Mouse (Mus musculus): Measurements from ENCODE around the gene Pkn1.

Gene Pkn1

DNA sequence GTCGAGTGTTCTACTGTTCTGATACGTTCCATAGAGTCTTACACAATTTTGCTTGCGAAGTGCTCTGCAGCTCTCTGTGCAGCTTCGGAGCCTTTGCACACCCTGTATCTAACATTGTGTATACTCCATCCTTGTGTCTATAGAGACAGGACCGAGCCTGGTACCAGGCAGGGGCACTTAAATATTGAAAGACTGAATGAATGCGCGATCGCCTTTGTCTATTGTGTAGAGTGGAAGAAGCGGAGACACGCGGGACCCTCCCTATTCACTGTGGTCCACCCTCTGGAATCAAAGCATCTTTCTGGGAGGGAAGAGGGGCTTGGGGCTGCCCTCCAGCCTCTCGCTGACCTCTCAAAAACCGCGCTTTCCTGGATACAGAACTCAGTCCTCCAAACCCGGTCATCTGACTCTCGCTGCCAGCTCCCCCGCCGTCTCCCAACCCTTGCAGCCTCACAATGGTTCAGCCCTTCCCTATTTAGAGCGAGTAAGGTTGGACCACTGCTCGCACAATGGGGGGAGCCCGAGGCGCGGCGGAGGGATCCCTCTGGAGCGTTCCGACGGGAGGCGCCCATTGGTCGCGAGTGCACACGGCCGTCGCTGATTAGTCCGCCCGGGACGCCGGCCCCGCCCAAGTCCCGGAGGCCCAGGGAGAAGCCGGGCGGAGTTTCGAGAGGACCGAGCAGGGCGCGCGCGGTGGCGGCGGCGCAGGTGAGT, 46.8 kb downstream of the Pkn1 start, which contains the start of gene Gipc1:
Gene Gipc1, plus strand, starts transcription at position 648 of the 714 bp plus-strand sequence.
- peak; percentile 95 for DNase-seq

DNA sequence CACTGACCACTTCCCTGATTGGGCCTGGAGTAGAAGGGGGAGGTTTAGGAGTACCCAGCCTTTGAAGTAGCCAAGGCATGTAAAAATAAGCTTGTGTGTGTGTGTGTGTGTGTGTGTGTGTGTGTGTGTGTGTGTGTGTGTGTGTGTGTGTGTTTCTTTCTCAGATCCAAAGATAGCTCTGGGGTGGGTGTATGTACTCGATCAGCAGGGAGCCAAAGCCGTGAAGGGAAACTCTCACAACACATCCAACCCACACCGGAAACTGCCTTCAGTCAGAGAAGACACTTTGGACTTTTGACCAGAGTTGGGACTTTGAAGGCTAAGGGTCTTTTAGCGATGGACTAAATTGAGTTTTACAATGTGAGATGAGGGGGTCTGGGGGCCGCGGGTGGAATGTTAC, 49.3 kb downstream of the Pkn1 start:
- DNase-seq = no peak

DNA sequence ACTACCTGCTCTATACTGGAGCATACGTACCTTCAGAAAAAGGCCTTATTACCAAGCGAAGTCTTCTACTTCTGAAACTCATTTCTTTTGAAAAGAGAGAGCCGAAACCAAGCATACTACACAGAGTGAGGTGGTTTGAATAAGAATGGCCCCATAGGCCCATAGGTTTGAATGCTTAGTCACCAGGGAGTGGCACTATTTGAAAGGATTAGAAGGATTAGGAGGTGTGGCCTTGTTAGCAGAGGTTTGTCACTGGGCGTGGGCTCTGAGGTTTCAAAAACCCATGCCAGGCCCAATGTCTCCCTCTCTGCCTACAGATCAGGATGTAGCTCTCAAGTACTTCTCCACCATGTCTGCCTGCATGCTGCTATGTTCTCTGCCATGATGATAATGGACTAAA, 50.9 kb downstream of the Pkn1 start:
- DNase-seq = no peak

DNA sequence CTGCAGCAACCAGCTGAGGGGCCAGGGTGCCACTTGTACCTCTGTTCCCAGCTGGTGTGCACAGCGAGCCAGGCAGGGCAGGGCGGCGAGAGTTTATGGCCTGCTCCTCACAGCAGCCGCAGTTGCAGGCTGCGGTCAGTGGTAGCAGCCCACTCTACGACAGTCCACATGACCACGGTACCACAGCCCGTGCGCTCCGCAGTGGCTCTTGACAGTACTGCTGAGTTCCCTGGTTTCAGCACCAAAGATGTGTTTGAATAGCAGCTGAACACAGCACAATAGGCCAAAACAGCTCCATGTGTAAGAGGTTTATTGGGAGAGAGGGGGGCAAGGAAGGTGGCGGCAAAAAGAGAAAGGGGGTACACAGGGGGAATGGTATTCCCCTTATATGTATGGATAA, 51.5 kb downstream of the Pkn1 start:
- no peak for DNase-seq

DNA sequence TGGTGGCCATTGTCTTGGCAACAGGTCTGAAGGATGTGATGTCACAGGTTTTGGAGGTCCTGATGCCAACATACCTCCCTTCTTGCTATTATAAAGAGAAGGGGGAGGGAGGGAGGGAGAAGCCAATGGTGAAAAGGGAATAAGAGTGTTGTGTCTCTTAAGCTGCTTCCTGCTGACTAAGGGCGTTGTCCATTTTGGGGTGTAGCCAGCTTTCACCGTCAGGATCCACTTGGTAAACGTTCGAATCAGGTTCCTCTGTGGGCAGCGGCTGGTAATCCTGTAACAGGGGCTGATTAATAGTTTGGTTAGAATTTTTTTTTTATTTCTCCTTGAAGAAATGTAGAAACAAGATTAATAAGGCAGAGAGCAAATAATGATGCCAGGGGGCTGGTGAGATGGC, 59.3 kb downstream of the Pkn1 start:
- no peak for DNase-seq

DNA sequence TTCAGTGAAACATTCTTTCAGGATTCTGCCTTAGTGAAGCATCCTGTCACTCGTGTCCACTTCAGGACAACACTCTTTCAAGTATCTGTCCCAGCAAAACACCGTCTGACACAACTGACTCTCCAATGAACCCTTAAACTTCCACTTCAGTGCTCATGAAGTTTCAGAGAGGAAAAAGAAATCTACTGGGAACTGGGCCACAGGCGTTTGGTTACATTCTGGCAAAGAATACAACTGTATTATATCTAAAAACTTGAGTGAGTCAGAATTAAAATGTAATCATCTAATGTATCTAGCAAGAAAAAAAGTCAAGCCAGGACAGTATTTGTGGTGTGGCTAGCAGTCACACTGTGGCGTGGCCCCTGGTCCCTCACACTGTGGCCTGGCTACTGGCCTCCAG, 60.1 kb downstream of the Pkn1 start:
- DNase-seq = no peak

DNA sequence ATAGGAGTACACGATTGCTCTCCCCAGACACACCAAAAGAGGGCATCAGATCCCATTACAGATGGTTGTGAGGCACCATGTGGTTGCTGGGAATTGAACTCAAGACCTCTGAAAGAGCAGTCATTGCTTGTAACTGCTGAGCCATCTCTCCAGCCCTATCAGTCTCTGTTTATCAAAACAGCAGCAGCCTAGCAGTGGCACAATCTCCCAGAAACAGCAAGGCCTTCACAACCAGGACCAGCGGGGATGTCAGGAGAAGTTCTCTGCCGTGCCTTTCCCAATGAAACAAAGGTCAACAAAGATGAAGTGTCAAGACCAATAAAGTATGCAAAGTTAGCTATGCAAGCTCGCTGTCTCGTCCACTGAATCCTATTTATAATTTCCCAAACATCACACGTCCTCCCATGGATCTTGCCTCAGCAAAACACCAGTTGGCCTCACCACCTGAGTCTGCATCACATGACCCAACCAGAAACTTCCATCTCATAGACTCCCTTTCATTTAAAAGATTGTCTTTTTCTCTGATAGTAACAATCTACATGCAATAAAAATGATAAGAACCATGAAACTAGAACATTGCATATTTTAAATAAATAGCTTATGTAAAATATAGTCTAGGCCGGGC, 66.8 kb downstream of the Pkn1 start:
- DNase-seq = no peak

DNA sequence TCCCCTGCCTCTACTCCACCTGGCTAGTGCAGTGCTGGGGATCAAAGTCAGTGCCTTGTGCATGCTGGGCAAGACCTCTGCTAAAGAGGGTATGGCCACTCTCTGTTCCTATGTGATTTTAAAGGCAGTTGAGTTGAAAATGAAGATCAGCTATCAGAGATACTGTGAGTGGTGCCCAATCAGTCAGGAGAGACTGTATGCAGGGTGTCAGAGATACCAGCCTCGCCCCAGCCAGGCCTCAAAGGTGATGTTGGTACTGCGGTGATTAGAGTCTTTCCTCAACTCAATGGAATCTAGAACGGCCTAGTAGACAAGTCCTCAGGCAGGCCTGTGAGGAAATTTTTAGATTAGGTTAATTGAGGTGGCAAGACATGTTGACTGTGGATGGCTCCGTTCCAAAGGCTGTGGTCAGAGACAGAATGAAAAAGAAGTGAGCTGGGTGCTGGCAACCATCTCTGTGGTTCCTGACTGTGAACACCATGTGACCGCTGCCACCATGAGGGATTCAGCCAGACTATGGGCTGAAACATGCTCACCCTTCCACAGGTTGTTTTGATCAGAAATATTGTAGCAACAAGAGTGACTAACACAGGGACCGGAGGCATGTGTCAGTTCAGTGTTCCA, 73.2 kb downstream of the Pkn1 start:
- no peak for DNase-seq

DNA sequence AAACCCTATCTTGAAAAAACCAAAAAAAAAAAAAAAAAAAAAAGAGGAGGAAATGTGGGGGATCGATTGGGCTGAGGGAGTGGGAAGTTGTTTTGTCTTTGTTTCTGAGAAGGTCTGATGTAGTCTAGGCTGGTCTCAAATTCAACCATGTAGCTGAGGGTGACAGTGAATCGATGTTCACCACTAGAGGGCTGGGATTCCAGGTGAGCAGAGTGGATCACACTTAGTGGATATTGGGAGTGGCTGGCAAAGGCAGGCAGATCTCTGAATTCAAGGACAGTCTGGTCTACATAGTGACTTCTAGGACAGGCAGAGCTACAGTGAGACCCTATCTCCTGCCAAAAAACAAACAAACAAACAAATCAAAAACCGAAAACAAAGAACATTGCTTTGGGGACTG, 74.2 kb downstream of the Pkn1 start:
- DNase-seq = no peak

DNA sequence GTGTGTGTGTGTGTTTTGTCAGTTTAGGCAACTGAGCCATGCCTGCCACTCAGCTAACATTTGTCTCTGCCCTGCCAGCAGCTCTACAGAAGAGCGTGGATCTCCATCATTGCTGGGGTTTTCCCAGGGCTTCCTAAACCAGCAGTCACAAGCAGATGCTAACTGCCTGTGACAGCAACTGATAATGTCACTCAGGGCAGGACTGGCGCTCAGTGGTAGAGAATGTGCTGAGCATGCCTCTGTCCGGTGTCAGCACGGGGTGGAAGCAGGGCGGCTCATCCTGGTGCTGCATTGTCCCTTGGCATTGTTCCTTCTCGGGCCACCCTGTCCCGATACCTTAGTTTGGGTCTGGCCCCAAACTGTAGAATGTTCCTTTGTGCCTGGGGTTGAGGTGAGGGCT, 75.4 kb downstream of the Pkn1 start:
- DNase-seq = no peak

DNA sequence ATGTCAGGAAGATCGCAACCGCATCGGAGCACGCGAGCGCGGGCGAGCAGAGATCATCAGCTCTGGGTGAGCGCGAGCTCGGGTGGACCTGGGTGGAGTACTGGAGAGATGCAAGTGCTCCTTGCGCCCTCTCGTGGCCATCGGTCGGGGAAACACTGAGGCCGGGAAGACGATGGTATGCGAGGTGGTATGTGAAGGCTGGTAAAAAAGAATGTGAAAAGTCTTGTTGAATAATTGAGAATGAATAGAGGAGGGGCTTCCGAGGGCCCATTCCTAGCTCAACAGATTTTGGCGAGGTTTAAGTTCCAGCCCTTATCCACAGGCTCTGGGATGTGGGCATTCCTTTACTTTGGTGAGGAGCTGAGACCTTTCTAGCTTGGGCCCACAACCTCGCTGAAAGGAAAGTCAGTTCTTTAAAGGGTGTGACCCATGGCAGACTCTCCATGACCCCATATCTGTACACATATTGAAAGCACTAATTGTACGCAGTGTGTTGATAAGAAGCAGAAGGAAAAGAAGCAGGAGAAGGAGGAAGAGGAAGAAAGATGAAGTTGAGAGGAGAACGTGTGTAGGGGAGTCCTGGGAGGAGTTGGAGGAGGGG, 76.5 kb downstream of the Pkn1 start:
- peak; percentile 97 for DNase-seq

DNA sequence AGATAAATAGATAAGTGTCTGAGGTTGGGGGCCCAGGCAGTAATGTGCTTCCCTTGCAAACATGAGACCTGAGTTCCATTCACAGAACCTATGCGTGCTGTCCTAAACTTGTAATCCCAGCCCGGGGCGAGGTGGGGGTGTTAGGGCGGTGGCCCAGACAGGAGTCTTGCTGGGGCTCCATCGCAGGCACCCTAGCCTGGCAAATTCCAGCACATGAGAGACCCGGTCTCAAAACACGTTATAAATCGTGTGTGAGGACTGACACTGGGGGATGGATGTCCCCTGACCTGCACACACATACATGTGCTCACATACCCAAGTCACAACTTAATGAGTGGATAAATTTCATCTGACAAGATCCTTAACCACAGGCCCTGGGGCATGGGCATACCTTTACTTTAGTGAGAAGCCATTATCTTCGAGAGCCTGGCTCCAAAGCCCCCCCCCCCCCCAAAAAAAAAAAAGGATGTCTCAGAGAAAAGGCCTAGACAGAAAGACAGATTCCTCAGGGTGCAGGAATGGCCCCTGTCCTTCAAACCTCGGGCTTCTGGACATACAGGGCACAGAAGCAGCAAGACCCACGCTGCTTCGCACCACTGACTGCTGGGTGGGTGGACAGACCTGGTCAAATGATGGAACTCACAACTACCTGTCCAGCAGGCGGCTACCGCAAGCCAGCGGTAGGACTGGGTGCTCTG, 77.1 kb downstream of the Pkn1 start:
- DNase-seq = no peak

DNA sequence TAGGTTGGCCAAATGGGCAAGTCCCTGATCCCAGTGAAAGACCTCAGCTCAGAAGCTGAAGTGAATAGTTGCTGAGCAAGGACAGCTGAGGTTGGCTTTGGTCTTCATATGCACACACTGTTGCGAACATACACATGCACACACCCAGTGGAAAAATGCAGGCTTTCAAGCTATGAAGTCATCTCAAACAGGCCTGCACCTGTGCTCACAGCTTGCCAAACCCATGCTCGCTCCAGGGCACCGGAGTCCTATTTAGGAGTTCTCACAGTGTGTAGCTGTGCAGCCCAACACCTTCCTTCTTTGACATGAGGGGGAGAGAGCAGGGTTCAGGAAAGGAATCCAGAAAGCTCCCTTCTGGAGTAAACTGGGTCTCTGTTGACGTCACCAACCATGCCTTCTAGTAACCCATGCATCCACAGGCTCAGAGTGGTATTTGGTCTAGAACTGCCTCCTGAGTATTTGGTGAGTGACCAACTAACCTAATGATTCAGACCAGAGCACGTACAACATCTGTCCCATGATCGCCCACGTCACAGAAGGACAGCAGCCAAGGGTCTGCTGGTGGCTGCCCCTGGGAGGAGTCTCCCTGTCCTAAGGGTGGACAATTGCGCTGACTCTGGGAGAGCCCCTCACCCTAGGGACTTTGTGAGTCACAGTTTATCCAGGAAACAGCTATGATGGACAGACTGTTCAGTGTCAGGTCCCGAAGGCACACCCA, 79.3 kb downstream of the Pkn1 start:
- DNase-seq = peak; percentile 59

DNA sequence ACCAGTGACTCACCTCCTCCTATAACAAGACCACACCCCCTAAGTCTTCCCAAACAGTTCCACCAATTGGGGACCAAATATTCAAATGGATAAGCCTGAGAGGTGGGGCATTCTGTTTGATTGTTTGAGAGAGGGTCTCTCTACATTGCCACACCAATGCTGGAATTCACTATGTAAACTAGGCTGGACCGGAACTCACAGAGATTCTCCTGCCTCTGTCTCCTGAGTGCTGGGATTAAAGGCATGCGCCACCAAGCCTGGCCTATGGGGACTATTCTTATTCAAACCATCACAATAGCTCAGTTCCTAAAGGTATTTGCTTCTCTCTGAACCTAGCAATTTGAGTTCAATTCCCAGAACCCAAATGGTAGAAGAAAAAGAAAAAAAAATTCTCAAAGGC, 80.4 kb downstream of the Pkn1 start:
- DNase-seq = no peak

DNA sequence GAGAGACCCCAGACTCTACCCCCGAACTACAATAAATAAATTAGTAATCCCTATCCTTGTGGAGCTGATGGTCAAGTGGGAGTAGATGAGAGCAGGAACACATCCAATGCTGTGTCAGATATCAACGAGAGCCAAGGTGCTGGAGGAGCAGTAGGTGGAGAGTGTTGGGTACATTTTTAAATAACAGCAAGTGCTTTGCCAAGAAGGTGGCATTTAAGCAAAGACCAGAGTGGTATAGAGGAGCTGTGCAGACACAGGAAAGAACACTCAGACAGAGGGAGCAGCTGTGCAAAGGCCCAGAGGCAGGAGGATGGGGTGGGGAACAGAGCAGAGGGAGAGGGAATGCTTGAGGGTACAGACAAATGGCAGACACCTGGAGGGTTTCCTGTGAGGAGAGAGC, 81.9 kb downstream of the Pkn1 start:
- no peak for DNase-seq

DNA sequence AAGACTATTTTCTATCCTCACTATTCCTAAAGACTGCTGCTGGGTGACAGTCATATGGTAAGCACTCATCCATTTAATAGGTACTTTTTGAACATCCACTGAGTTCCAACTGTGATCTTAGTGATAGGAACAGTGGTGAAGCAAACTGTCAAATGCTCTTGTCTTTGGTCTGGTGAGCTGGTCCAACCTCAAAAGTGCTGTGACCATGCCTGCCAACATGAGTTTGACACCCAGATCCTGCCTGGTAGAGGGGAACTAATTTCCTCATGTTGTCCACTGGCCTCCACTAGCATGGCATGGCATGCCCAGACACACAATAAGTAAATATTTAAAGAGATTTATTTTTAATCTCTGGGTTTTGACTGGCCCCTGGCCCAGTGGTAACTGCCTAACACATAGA, 82.4 kb downstream of the Pkn1 start:
- DNase-seq = no peak

Data from thymus, postnatal 4 days (tissue).